Mouse (Mus musculus) neural tube, embryonic 15.5 days (tissue): ENCODE data around the gene Wdr95. TPM values are rescaled to one million over a fixed set of nuclear protein-coding genes. Genes with fewer than 3 reads are reported as not detected.

Experiments
- ATAC-seq: fragments of 200-750 bp; cut with Nextera tagmentation; 2 replicates; pipeline ENCODE4 v1.8.0; 2017; ENCODE audit warnings: mild to moderate bottlenecking, moderate TSS enrichment, moderate library complexity; ENCODE audit not compliant: low FRiP score
- H3K27ac ChIP-seq: fragments of 300-500 bp; sonication (generic); replicated peaks from 2 replicates; pipeline ENCODE4 v1.5.1; 2015; ENCODE audit warnings: mild to moderate bottlenecking, inconsistent platforms
- H3K27me3 ChIP-seq: fragments of 300-500 bp; sonication (generic); replicated peaks from 2 replicates; pipeline ENCODE4 v1.6.1; 2015; ENCODE audit warnings: inconsistent platforms
- H3K36me3 ChIP-seq: fragments of 300-500 bp; sonication (generic); 2 replicates; pipeline ENCODE4 v1.6.1; 2015; ENCODE audit warnings: inconsistent platforms
- H3K4me1 ChIP-seq: fragments of 300-500 bp; sonication (generic); 2 replicates; pipeline ENCODE4 v1.6.1; 2015; ENCODE audit warnings: inconsistent platforms
- H3K4me2 ChIP-seq: fragments of 300-500 bp; sonication (generic); 2 replicates; pipeline ENCODE4 v1.6.1; 2015; ENCODE audit warnings: inconsistent platforms, mild to moderate bottlenecking, moderate library complexity
- H3K4me3 ChIP-seq: fragments of 300-500 bp; sonication (generic); replicated peaks from 2 replicates; pipeline ENCODE4 v1.5.1; 2015; ENCODE audit warnings: mild to moderate bottlenecking, inconsistent platforms
- H3K9ac ChIP-seq: fragments of 300-500 bp; sonication (generic); replicated peaks from 2 replicates; pipeline ENCODE4 v1.6.1; 2015; ENCODE audit warnings: mild to moderate bottlenecking, inconsistent platforms
- H3K9me3 ChIP-seq: fragments of 300-500 bp; sonication (generic); replicated peaks from 2 replicates; pipeline ENCODE4 v1.6.1; 2016; ENCODE audit warnings: inconsistent platforms
- WGBS: fragments of 180-500 bp; shearing (Covaris S2); methylation state at CpG from one replicate; pipeline ENCODE4 v1.1.7; 2015; ENCODE audit warnings: mixed read lengths; 5-methylcytosine and 5-hydroxymethylcytosine counted together
- polyA plus RNA-seq: library from polyadenylated mRNA; unstranded; fragments of >200 nt; fragmentation: Nextera tagmentation; extraction: Ambion mirVana; gene quantifications from 2 replicates; pipeline ENCODE4 v1.2.1, GENCODE M21; 2015

The Wdr95 gene
- polyA plus RNA-seq = 0.12 and 0.36 TPM in 2 replicates

DNA sequence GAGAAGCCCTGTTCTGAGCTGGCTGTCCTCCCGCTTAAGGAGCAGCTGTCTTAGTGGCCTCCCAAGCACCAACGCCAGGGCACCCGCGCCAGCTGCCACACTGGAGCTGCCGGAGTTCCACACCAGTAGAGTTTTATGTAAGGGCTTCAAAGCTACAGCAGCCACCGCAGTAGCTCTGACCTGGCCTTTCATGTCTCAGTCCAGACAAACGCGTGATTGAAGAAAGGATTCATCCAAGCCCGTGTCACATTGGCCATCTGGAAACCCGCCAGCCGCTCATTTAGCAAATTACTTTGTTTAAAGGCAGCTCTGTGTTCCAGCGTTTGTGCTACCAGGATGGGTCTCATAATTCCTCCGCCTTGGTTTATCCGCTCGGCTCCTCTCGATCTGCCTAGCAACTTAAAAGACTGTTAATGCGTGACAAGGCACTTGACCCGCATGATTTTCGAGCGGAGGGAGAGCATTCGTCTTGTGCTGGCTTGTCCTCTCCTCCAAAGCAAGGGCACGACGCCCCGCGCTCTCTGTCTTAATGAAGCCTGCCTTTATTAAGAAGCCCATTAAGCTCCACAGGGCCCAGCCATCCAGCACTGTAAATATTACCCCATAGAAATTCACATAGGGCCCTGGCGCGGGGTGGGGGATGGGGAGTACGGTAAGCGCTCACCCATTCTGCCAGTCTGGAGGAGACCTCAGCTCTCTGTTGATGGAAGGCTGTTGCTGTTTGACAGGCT lies at the start of gene Wdr95:
Wdr95 (plus strand) TSS at position 681 of the 731 bp plus-strand sequence.
- ATAC-seq = peak; percentile 63
- Histone ChIP-seq H3K4me1 (peaks cover 60% of the 10 kb centered on the region), H3K27me3 (no peaks in the 10 kb centered on the region), H3K4me2 (peak within 1 kb of the TSS; percentile 50), H3K9me3 (no peaks in the 10 kb centered on the region), H3K4me3 (0 out of 2 replicates have a peak within 1 kb of the TSS, but pooled peaks have one; percentile 6), H3K36me3 (no peaks in the 10 kb centered on the region), H3K27ac (peak within 1 kb of the TSS; percentile 78), H3K9ac (peak within 1 kb of the TSS; percentile 30; the same call in 1 of the 2 replicates)
- 5% methylated on average over 29 of the region's 29 CpGs for WGBS

DNA sequence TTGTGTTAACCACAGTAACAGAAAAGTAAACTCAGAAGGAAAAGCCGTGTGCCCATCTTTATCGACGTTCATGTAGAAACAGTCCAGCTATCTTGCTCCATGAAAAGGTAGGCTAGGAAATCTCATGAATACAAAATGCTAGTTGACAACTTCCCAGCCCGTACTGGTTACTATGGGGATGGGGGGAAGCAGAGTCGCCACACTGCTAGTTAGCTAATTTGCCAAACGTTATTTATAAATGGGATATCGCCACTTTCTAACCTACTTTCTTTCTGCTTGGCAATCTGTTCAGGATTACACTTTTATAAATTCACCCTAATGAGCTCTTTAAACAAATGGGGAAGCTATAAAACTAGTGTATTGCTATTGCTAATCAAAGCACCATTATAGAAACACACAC lies 46.6 kb upstream of the Wdr95 start:
- WGBS = 69% methylated on average over 7 of the region's 7 CpGs
- H3K9ac ChIP-seq = no peak overlapping the region
- no peaks in the 10 kb centered on the region for H3K27me3 ChIP-seq
- no peak for ATAC-seq
- H3K4me2 ChIP-seq = no peak overlapping the region
- no peak overlapping the region for H3K27ac ChIP-seq
- 0 out of 2 replicates have a peak, but pooled peaks cover 6% of the 10 kb centered on the region for H3K4me1 ChIP-seq
- H3K9me3 ChIP-seq = no peaks in the 10 kb centered on the region
- no peak overlapping the region for H3K4me3 ChIP-seq
- H3K36me3 ChIP-seq = no peaks in the 10 kb centered on the region

DNA sequence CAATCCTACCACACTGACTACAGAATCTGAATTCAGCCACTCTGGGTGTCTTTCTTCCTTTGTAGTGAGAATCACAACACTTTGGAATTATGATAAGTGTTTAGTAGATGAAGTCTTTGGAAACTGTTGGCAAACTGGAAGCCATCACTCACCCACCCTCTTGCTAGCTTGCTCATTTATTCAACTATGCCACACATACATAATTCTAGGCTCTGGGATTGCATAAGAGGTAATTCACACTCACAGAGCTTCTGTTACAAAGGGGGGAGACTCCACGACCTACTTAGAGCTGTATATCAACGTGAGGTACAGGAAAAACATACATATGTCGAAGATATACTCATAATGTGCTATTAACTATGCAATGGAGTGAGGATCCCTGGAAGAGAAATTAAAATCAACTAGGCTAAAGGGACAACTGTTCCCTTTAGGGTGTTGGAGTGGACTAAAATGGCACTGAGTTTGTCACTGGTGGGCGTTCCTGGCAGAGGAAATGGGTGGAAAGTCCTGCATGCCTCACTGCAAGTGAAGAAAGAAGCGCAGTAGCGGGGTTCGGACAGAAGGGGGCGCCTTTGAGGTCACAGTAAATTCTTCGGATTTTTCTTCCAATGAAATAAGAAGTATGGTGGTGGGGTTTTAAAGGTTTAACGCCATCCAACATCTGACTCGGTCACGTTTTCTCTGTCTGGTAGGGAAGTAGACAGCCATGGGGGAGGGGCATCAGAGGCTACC lies 45.0 kb upstream of the Wdr95 start:
- Histone ChIP-seq H3K4me2 (no peak overlapping the region), H3K27me3 (no peaks in the 10 kb centered on the region), H3K4me3 (no peak overlapping the region), H3K9ac (no peak overlapping the region), H3K9me3 (no peaks in the 10 kb centered on the region), H3K4me1 (peaks cover 16% of the 10 kb centered on the region), H3K36me3 (no peaks in the 10 kb centered on the region), H3K27ac (no peak overlapping the region)
- ATAC-seq = no peak
- WGBS = 74% methylated on average over 12 of the region's 12 CpGs

DNA sequence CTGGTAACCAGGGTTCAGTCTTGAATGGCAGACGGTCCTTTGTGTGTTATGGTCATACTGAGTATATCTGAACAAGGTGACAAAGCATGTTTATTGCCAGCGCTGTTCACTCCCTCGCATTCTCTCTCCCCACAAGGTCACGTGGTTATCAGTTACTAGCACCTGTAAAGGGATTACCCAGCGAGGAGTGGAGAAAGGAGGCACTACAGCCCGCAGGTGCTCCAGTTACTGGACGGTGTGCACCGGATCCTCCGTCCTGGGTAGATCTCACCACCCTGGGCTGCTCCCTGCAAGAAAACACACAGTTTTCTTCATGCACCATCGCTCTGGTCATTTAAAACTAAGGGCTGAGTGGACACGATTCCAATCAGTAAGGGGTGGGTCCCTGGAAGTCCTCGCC lies 44.2 kb upstream of the Wdr95 start:
- Histone ChIP-seq H3K27me3 (no peaks in the 10 kb centered on the region), H3K9me3 (no peaks in the 10 kb centered on the region), H3K36me3 (no peaks in the 10 kb centered on the region), H3K4me3 (no peak overlapping the region), H3K4me1 (peaks cover 22% of the 10 kb centered on the region), H3K27ac (no peak overlapping the region), H3K4me2 (no peak overlapping the region), H3K9ac (no peak overlapping the region)
- ATAC-seq = no peak
- WGBS = 83% methylated on average over 12 of the region's 12 CpGs

DNA sequence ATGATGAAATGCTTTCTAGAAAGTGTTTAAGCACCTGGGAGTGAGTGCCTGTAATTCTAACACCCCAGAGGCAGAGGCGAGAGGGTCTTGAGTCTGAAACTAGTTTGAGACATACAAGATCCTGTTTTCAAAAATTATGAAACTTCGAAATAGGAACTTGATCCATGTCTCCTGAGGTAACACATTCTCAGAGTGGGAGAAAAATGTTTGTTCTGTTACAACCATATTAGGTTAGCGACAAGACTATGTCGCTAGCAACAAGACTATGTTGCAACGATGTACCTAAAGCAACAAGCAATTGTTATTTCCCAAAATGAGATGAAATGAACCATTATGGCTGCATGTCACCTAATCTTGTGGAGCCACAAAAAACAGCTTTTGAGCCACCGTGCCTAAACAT lies 43.0 kb upstream of the Wdr95 start:
- no peak overlapping the region for H3K4me3 ChIP-seq
- ATAC-seq = no peak
- no peak overlapping the region for H3K9ac ChIP-seq
- H3K36me3 ChIP-seq = no peaks in the 10 kb centered on the region
- H3K4me2 ChIP-seq = no peak overlapping the region
- H3K27ac ChIP-seq = no peak overlapping the region
- WGBS = 88% methylated on average over 6 of the region's 6 CpGs
- no peaks in the 10 kb centered on the region for H3K27me3 ChIP-seq
- peaks cover 34% of the 10 kb centered on the region for H3K4me1 ChIP-seq
- no peaks in the 10 kb centered on the region for H3K9me3 ChIP-seq

DNA sequence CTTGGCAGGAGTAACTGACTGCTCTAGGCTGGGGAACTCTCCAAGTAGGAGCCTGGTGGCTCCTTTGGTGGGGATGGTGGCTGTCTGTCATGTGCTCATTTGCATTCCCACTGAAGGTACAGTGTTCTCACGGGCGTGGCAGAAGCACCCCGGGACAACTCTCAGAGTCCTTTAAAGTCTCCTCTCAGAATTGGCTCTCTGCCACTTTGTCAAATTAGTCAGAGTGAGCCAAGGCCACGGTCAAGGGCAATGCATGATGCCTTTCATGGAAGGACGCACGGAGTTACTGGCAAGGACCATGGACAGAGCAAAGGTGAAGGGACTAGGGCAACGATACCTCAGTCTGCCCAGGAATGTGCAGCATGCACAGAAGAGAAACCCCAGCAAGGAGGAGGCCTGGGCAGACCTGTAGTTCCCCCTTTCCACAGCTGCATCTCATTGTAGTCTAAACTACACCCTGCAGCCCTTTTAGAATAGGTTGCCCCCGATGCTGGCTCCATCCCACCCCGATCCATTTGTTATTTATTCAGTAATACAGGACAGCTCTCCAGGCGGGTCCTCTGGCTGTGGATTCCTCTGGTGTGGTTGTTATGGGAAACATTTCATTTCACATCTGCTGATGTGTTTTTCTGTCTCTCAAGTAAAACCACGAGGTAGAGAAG lies 40.0 kb upstream of the Wdr95 start:
- ATAC-seq = peak; percentile 79
- Histone ChIP-seq H3K27me3 (no peaks in the 10 kb centered on the region), H3K4me3 (no peak overlapping the region), H3K9ac (no peak overlapping the region), H3K4me2 (peak overlapping the region; percentile 53), H3K27ac (peak overlapping the region; percentile 92), H3K36me3 (no peaks in the 10 kb centered on the region), H3K9me3 (no peaks in the 10 kb centered on the region), H3K4me1 (peaks cover 45% of the 10 kb centered on the region)
- WGBS = 10% methylated on average over 11 of the region's 11 CpGs

DNA sequence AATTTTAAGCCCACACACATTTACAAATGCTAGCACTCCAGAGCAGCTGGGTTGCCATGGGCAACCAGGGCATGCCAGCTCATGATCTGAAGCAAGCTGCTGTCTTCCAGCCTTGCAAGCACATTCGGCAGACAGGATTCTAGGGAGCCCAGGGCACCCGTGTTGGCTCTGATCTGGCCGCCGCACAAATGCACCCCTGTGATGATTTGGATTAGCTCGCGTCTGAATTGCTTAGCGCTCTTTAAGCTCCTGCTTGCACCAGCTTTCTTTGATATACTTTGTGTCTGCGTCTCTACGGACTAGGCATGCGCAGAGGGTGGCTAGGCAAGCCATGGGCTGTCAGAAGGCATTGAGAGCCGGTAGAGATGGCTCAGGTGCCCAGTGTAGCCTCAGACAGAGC lies 39.3 kb upstream of the Wdr95 start:
- Histone ChIP-seq H3K36me3 (no peaks in the 10 kb centered on the region), H3K27me3 (no peaks in the 10 kb centered on the region), H3K4me2 (peak overlapping the region; percentile 53), H3K4me1 (peaks cover 45% of the 10 kb centered on the region), H3K4me3 (peak overlapping the region; percentile 20), H3K9me3 (no peaks in the 10 kb centered on the region), H3K27ac (peak overlapping the region; percentile 92), H3K9ac (peak overlapping the region; percentile 33; the same call in 1 of the 2 replicates)
- ATAC-seq = peak; percentile 88
- 11% methylated on average over 11 of the region's 11 CpGs for WGBS

DNA sequence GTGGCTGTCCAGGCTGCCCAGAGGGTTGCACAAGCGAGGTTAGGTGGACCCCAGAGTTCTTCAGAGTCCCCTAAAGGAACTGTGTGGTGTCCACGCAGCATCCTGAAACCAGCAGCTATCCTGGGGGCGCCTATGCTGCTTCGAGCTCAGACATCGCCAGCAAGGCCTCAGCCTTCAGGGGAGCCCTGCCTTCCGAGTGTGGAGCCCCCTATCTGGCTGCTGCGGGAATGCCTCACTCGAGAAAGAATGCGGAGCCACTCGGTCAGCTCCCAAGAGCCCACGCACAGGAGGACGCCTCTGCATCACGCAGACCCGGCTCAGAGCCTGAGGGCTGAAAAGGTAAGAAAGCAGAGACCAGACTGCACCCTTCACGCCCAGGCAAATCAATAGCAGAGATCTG lies 38.2 kb upstream of the Wdr95 start:
- Histone ChIP-seq H3K27ac (peak overlapping the region; percentile 92), H3K4me1 (peaks cover 43% of the 10 kb centered on the region), H3K9ac (no peak overlapping the region), H3K9me3 (no peaks in the 10 kb centered on the region), H3K4me2 (no peak overlapping the region), H3K4me3 (no peak overlapping the region), H3K36me3 (no peaks in the 10 kb centered on the region), H3K27me3 (no peaks in the 10 kb centered on the region)
- 52% methylated on average over 15 of the region's 15 CpGs for WGBS
- ATAC-seq = no peak

DNA sequence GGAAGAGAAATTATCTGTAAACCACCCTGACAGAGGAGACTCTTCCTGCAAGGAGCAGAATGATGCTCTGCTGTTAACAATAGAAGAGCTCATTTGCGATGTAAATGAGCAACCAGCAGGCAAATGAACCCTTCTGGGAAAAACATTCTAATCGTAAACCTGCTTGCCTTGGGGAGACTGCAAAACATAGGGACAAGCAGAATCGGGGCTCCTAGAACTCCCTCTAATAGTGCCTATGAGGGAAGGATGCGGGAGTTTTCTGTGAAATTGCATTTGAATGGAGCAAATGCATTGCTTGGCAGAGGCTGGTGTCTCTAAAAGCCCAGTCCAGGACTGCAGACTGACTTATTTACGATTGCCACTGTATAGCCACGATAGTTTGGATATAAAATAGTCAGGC lies 32.8 kb upstream of the Wdr95 start:
- H3K4me2 ChIP-seq = peak overlapping the region; percentile 25; the same call in 1 of the 2 replicates
- 9% methylated on average over 6 of the region's 6 CpGs for WGBS
- peak; percentile 67 for ATAC-seq
- no peaks in the 10 kb centered on the region for H3K9me3 ChIP-seq
- H3K4me3 ChIP-seq = no peak overlapping the region
- no peaks in the 10 kb centered on the region for H3K36me3 ChIP-seq
- peak overlapping the region; percentile 90 for H3K27ac ChIP-seq
- peaks cover 37% of the 10 kb centered on the region for H3K4me1 ChIP-seq
- 0 out of 2 replicates have a peak overlapping the region, but pooled peaks have one; percentile 5 for H3K9ac ChIP-seq
- H3K27me3 ChIP-seq = no peaks in the 10 kb centered on the region

DNA sequence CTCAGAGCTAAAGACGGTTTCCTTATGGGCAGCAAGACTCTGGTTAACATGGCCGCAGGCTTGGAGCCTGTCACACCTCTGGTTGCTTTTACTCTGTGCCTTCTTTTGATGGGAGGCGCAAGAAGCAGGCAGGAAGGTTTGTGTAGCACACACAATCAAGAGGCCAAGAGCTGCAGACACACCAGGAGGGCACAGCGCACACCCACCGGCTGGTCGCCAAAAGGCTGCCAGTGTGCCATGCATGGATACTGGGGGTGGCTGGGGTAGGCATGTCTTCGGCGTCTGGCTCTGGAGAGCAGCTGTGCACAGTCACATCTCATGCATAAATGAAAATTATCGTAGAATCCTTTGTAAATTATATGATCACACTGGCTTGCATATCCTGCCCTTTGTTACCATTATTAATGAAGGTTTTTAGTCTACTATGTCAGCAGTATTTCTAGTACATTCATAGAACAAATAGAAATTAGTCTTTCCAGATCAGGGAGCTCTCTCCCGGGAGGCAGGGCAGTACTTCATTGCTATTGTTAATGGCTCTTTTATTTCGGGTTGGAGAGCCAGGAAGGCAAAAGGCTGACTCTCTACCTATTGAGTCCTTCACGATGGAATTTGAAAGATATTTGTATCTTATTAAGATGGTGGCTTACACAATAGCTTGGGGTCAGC lies 31.9 kb upstream of the Wdr95 start:
- Histone ChIP-seq H3K36me3 (no peaks in the 10 kb centered on the region), H3K4me2 (0 out of 2 replicates have a peak overlapping the region, but pooled peaks have one; percentile 2), H3K9ac (no peak overlapping the region), H3K9me3 (no peaks in the 10 kb centered on the region), H3K27ac (peak overlapping the region; percentile 90), H3K27me3 (no peaks in the 10 kb centered on the region), H3K4me1 (peaks cover 33% of the 10 kb centered on the region), H3K4me3 (no peak overlapping the region)
- peak; percentile 54 for ATAC-seq
- WGBS = 16% methylated on average over 12 of the region's 12 CpGs

DNA sequence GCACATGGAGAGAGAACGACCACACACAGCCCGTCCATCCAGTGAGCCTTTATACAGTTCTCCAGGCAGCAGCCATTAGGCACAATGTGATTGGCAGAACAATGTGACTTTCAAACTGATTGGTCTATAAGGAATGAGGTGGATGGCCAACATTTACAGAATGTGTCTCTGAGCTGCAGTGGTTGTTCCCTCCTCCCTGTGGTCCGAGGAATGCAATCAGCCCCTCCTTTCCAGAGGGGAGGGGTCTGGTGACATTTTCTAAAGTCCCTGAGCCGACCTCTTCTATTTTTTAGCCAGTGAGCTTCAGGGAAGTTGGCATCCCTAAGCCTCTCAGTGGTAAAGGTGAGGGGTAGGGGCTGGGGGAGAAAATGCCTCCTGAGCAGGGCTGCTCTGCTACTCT lies 28.5 kb upstream of the Wdr95 start:
- H3K27ac ChIP-seq = no peak overlapping the region
- ATAC-seq = no peak
- 38% methylated on average over 4 of the region's 4 CpGs for WGBS

More for the DNA sequence above, 28.5 kb upstream of the Wdr95 start:
- H3K4me2 ChIP-seq = no peak overlapping the region
- peaks cover 36% of the 10 kb centered on the region for H3K4me1 ChIP-seq
- no peaks in the 10 kb centered on the region for H3K9me3 ChIP-seq
- no peak overlapping the region for H3K9ac ChIP-seq
- H3K36me3 ChIP-seq = no peaks in the 10 kb centered on the region
- H3K4me3 ChIP-seq = no peak overlapping the region
- H3K27me3 ChIP-seq = no peaks in the 10 kb centered on the region
